In genomic region chr17:70753444-70754032, GRCm38 (mm10) we compare ENCODE assay signal across 10 mouse cellular contexts.
DNase-seq lines count a peak whose midpoint lies in the region; ATAC-seq and TF ChIP-seq lines count a peak whose summit lies in the region.
"Had no signal": no experiment of that assay in that cellular context is flagged by ENCODE, and none has a peak within 500 bp of the region (broad histone marks: within the 10 kb centered on the region; RNA-seq: fewer than 3 reads in every experiment).

No protein-coding gene starts in this region.

- WGBS in liver, adult 2 months = 23% methylated on average over 13 of the region's 13 CpGs
- WGBS in liver, embryonic 11.5 days = 72% methylated on average over 13 of the region's 13 CpGs
- 64% methylated on average over 13 of the region's 13 CpGs for WGBS in embryonic facial prominence, embryonic 15.5 days

- no peak for TF ChIP-seq CTCF in liver, adult 2 months (IDR thresholded peaks at IDR 0.05; ENCODE audit: low read depth, low read length)

- ATAC-seq in liver, embryonic 11.5 days (replicated peaks; ENCODE audit: low FRiP score) = no peak
- no peak for ATAC-seq in embryonic facial prominence, embryonic 15.5 days (ENCODE audit: insufficient number of reproducible peaks, low FRiP score, low TSS enrichment, low read depth)
- no peak for ATAC-seq in megakaryocyte-erythroid progenitor cell, adult 5-6 weeks (replicated peaks; ENCODE audit: low FRiP score, low TSS enrichment, poor library complexity, severe bottlenecking)

- peak; percentile 45 for DNase-seq in liver, adult 2 months (ENCODE audit: extremely low read depth, low read depth, low spot score)
- DNase-seq in liver, embryonic 11.5 days (ENCODE audit: low spot score) = no peak
- DNase-seq in ZHBTc4 (ENCODE audit: low read depth, low spot score) = peak; percentile 51
- peak; percentile 29 for DNase-seq in lung, postnatal 10 days
- no peak for DNase-seq in thymus, postnatal 10 days (ENCODE audit: low spot score in 2 of 2)

- H3K4me2 ChIP-seq in liver, embryonic 11.5 days = no peak overlapping the region
- H3K4me2 ChIP-seq in embryonic facial prominence, embryonic 15.5 days (replicated peaks) = no peak overlapping the region
- H3K4me2 ChIP-seq: heart, embryonic 11.5 days; neural tube, embryonic 12.5 days had no signal

- H3K9ac ChIP-seq in liver, adult 2 months (ENCODE audit: low read depth, low read length) = no peak overlapping the region
- no peak overlapping the region for H3K9ac ChIP-seq in liver, embryonic 11.5 days (ENCODE audit: low read depth, low read length)
- H3K9ac ChIP-seq in embryonic facial prominence, embryonic 15.5 days = no peak overlapping the region
- H3K9ac ChIP-seq: neural tube, embryonic 12.5 days had no signal

- H3K27me3 ChIP-seq in liver, adult 2 months (ENCODE audit: control insufficient read depth, insufficient read depth, low read length) = no peaks in the 10 kb centered on the region
- peaks cover 24% of the 10 kb centered on the region for H3K27me3 ChIP-seq in liver, embryonic 11.5 days (replicated peaks; ENCODE audit: control insufficient read depth, insufficient read depth, low read length)
- no peaks in the 10 kb centered on the region for H3K27me3 ChIP-seq in embryonic facial prominence, embryonic 15.5 days
- H3K27me3 ChIP-seq: neural tube, embryonic 12.5 days had no signal

- TF ChIP-seq POLR2A in liver, adult 2 months (IDR thresholded peaks at IDR 0.05; ENCODE audit: extremely low read depth, insufficient read depth, low read length) = no peak

- no peaks in the 10 kb centered on the region for H3K36me3 ChIP-seq in liver, adult 2 months (ENCODE audit: control insufficient read depth, insufficient read depth, low read length)
- H3K36me3 ChIP-seq in liver, embryonic 11.5 days (ENCODE audit: control insufficient read depth, insufficient read depth, low read length) = no peaks in the 10 kb centered on the region
- H3K36me3 ChIP-seq in embryonic facial prominence, embryonic 15.5 days = no peaks in the 10 kb centered on the region
- H3K36me3 ChIP-seq: neural tube, embryonic 12.5 days had no signal

- H3K9me3 ChIP-seq in liver, embryonic 11.5 days (ENCODE audit: control insufficient read depth, low read length) = no peaks in the 10 kb centered on the region
- no peaks in the 10 kb centered on the region for H3K9me3 ChIP-seq in embryonic facial prominence, embryonic 15.5 days (replicated peaks)
- H3K9me3 ChIP-seq: neural tube, embryonic 12.5 days had no signal

- H3K27ac ChIP-seq in liver, adult 2 months (replicated peaks; ENCODE audit: insufficient read depth, low read depth, low read length) = peak overlapping the region; percentile 23; the same call in 1 of the 2 replicates
- no peak overlapping the region for H3K27ac ChIP-seq in liver, embryonic 11.5 days (ENCODE audit: low read depth, low read length)
- H3K27ac ChIP-seq in embryonic facial prominence, embryonic 15.5 days (replicated peaks) = peak overlapping the region; percentile 31; the same call in 1 of the 2 replicates
- H3K27ac ChIP-seq: macrophage; neural tube, embryonic 12.5 days had no signal

- H3K4me1 ChIP-seq in liver, adult 2 months (ENCODE audit: control insufficient read depth, insufficient read depth, low read length) = peaks cover 9% of the 10 kb centered on the region
- H3K4me1 ChIP-seq in liver, embryonic 11.5 days (replicated peaks; ENCODE audit: control insufficient read depth, insufficient read depth, low read length) = peaks cover 4% of the 10 kb centered on the region; the same call in 1 of the 2 replicates
- H3K4me1 ChIP-seq in embryonic facial prominence, embryonic 15.5 days = peaks cover 27% of the 10 kb centered on the region

- no peak overlapping the region for H3K4me3 ChIP-seq in liver, adult 2 months (ENCODE audit: insufficient read depth, low read depth, low read length)
- no peak overlapping the region for H3K4me3 ChIP-seq in liver, embryonic 11.5 days (ENCODE audit: low read depth, low read length)
- no peak overlapping the region for H3K4me3 ChIP-seq in embryonic facial prominence, embryonic 15.5 days (replicated peaks)
- H3K4me3 ChIP-seq: neural tube, embryonic 12.5 days had no signal

- H3K79me2 ChIP-seq in liver, adult 2 months (ENCODE audit: control insufficient read depth, insufficient read depth, low read length) = no peaks in the 10 kb centered on the region

Comparison
In these comparisons a context has a peak if more than half of its experiments do, and no peak if none do; other contexts are left out.
1. DNase-seq: peak in liver, adult 2 months (single experiment), ZHBTc4 (single experiment) and lung, postnatal 10 days (single experiment); none in liver, embryonic 11.5 days (single experiment) and thymus, postnatal 10 days (0 of 2).